Mouse (Mus musculus): ENCODE measurements around the gene Mboat7. TPM values are rescaled to one million over a fixed set of nuclear protein-coding genes. Genes with fewer than 3 reads are reported as not detected.

Mboat7 gene
- 39.0 and 49.7 TPM in 2 replicates for polyA plus RNA-seq (2015; fragmentation: Nextera tagmentation; extraction: Ambion mirVana)

DNA sequence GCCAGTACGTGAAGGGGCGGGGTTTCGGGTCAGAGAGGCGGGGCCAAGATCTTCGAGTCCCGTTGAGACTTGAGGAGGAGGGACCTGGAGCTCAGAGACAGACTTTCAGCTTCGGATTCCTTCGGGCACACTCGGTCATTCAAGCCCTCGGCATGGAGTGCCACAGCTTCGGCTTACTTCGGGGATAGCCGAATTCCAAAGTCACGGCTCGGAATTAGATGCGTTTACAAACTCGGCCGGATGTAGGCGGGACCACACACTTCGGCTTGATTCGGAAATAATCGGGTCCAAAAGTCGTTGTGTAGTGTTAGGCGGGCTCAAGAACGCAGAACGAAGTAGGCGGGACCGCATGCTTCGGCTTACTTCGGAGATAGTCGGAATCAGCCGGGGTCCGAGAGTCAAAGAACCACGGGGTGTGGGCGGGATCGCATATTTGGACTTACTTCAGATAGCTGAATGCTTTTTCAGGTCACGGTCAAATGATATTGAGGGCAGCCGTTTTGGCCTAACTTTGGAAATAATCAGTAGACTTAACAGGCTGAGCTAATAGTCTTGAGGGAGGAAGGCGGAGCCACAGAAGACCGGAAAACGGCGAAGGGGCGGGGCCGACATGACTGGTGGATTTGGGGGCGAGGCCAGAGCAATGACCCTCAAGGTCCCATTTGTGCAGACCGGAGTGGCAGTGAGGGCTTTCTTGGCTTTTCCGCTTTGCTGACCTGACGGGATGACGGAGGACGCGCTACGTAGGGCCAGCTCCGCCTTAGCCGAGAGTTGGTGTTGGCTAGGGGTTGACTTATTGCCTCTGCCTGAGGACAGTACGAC, at the start of gene Mboat7:
TSS of gene Mboat7 (minus strand) at position 537 of the 822 bp plus-strand sequence.

DNA sequence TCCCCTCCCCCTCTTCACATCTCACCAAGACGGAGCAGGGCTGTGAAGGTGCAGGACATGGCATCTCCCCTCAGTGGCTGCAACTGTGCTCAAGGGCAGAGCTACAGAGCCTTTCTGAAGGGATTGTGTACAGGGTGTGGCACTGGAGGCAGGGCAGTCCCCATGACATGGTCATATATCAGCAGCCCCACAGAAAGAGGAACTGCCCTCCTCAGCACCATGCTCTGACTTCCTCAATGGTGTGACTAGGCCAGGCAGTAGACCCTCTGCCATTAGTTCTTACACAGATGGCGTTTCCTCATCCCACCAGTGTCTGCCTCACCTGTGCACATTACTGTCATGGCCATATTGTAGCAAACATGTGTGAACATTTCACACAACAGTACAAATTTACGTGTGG, 26.9 kb upstream of the Mboat7 start, which contains the start of gene Pirb:
TSS of gene Pirb (minus strand) at position 124 of the 400 bp plus-strand sequence.

DNA sequence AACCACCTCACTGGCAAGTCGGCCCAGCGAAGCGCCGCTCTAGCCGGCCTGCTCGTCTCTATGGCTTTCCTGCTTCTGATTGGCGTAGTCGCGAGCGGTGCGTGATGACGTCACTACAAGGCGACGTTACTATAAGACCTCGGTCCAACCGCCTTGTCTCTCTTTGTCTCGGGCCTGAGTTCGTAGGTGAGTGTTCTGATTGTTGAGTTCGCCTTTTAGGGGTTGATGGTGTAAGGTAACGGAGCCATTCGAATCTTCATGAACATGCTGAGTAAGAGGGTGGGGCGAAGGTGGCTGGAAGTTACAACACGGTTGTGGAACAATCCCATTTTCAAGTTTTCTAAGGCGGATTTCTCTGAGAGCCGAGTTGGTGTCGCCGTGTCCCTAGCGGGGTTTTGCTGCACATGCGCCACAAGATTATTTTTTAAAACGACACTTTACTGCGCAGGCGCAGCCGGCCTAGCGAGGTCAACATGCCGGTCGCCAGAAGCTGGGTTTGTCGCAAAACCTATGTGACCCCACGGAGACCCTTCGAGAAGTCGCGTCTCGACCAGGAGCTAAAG, 10.6 kb upstream of the Mboat7 start, which contains the start of gene Rps9:
TSS of gene Rps9 (plus strand) at position 115 of the 563 bp plus-strand sequence.

DNA sequence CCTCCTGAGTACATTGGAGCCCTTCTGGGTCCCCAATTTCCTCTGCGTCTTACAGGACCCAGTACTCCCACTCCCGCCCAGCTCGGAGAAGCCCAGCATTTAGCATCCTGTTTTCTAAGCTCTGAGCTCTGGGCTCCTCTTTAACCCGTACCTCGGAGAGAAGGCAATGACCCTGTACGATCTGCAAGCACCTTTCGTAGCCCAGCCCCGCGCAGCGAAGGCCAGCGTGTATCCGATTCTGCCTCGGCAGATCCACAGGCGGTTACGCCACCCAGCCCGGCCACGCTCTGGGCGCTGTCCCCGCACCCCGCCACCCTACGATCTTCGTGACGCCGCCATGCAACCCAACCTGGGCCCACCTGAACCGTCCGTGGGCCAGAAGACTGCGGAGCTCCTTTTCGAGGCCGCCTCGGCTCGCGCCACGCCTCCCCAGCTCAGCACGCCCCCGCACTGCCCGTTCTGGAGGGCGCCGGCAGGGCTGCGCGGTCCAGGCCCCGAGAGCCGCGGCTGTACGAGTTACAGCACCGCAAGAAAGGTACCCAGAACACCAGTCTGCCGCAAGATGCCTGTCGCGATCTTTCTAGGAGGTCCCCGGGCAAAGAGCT, 839 bp downstream of the Mboat7 start, which contains the start of gene Tsen34:
TSS of gene Tsen34 (plus strand) at position 482 of the 605 bp plus-strand sequence.

DNA sequence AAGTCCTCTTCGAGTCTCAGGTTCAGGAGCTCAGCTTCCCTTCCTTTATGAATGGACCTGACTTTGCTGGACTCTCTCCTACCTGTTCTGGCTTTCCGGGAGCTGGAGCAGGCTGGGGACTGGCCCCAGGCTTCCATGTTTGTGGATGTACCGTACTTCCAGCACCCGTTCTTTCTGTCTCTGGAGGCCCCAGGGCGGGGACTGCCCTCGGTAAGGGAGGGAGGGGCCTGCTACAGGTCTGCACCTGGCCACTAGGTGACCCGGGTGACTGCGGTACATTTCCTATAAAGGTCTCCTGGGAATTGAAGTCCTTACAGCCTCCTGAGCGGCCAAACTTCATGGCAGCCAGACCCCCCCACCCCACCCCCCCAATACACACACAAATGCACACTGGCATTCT, 16.0 kb downstream of the Mboat7 start, which contains the start of gene Tmc4:
TSS of gene Tmc4 (minus strand) at position 212 of the 400 bp plus-strand sequence.

DNA sequence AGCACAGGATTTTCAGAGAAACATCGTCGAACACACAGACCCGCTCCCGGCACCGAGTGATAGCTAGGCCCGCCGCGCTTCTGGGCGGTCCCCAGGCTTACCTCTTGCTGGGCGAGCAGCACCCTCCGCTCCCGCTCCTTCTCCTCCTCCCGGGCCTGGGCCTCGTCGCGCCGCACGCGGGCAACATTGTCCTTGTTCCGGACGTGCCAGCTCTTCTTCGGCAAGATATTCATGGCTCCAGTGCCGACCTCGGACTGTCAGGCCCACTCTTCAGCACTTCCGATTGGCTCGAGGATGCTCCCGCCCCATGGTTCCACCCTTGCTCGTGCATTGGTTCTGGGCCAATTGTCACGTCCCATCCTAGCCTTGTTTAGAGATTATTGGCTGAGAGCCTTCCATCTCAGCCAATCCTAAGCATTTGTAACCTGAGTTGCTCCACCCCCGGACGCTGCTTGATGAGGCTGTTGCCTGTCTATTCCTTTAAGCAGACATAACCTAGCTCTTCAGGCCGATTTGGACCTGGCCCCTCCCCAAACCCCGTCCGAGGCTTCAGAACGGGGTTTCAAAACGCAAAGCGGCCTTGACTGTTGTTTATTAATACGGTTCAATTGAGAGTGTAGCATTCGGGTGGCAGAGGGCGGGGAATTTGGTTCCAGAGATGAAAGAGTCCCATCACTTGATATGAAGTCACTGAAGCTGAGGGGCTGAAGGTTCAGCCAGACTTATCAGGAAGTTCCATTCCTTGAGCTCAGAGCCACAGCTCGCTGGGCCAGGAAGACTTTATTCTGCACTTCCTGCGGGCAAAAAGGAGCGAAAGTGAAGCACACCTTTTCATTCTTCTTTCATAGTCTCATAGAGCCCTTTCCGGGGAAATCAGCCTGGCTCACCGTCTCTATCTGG, 27.9 kb downstream of the Mboat7 start, which contains the start of gene Leng1:
TSS of gene Leng1 (minus strand) at position 626 of the 900 bp plus-strand sequence.

DNA sequence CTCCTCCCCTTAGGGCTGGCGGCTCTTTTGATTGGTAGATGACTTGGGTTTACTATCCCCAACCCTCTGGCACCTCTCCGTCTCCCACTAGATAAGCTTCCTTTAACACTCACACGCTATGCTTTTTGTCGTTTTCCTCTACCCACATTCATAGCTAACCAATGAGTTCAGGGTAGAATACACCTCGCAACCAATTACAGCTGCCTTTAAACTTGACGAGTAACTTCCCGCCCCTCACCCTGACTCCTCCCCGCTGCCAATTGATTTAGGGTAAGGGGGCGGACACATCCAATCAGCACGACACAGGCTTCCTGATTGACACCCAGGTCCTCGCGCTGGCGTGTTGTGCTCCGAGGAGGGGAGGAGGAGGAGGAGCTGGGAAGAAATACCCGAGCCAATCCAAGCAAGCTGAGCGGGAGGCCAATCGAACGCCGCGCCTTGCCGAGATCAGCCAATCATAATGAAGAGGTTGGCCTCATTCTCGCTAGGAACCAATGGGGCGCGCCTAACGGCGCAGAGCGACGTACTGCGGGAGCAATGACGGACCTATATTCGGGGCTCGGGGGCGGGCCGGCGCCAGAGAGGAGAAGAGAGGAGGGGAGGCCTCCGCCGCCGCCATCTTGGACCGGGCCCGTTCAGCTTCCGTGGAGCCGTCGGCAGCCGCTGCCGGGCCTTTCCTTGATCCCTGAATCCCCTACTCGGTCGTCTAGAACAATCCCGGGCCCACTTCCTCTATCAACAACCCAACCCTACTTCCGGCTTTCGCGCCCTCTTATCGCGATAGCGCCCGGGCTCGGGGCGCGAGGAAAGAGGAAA, 48.4 kb downstream of the Mboat7 start, which contains the start of gene Cnot3:
TSS of gene Cnot3 (plus strand) at position 597 of the 816 bp plus-strand sequence.

DNA sequence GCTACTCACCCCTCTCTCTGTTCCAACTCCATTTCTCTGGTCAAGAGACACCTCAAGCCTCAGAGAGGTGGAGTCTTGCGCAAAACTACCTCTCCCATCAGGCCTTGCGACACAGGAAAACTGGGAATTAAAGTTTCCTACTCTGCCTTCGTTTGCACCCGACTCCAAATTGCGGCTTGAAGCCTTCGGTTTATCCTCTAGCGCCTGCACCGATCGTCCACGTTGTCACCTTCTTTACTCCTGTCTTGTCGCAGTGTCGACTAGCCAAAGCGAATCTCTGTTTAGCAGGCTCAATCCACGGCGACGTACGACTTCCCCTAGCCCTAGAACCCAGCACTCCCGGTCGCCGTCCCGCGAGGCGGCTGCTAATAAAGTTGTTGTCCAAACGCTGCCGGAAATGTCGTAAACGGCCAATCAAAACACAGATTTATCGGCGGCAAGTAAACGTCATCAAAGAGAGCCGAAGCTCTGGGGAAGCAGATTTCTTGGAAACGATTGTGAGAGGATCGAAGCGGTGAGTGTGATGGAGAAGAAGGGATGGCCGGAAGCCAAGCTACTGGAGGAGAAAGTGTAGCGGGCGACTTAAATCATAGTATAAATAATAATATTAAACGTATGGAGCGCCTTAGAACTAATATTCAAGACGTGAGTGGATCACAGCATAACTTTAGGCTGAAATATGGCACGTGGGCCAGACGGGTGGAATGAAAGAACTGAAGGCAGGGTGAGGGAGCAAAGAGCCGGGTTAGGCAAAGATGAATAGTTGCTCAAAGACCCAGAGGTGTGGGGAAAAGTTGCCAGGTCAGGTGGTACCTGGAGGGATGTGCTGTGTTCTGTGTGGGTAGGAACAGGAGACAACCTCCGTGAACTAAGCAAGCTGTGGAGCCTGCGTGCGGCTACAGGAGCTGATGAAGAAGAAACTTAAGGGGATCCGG, 63.5 kb downstream of the Mboat7 start, which contains the start of the genes Tfpt and Prpf31:
TSS of gene Tfpt (minus strand) at position 387 of the 935 bp plus-strand sequence.
TSS of gene Prpf31 (plus strand) at position 443 of the 935 bp plus-strand sequence.

Small RNA genes lying within 50 kb of the gene (microRNA-seq; reads per million reads assigned to microRNA genes)
- gene Mir3572 (ENCODE audit: borderline replicate concordance, insufficient number of aligned reads): 1.8 reads per million

Other genes with a start within 250 kb of the Mboat7 start
- gene Tarm1, start 190.9 kb downstream of the Mboat7 start, polyA plus RNA-seq (2015; fragmentation: Nextera tagmentation; extraction: Ambion mirVana): 0.10 and 0.38 TPM in 2 replicates
- 0.10 and 0.44 TPM in 2 replicates for gene Oscar, start 77.4 kb downstream of the Mboat7 start, polyA plus RNA-seq (2015; fragmentation: Nextera tagmentation; extraction: Ambion mirVana)
- 657 and 674 TPM in 2 replicates for gene Ndufa3, start 76.2 kb downstream of the Mboat7 start, polyA plus RNA-seq (2015; fragmentation: Nextera tagmentation; extraction: Ambion mirVana)
- 21.2 and 27.3 TPM in 2 replicates for gene Tfpt, start 63.6 kb downstream of the Mboat7 start, polyA plus RNA-seq (2015; fragmentation: Nextera tagmentation; extraction: Ambion mirVana)
- gene Prpf31, start 63.5 kb downstream of the Mboat7 start, polyA plus RNA-seq (2015; fragmentation: Nextera tagmentation; extraction: Ambion mirVana): 32.2 and 48.8 TPM in 2 replicates
- 19.3 and 23.9 TPM in 2 replicates for gene Cnot3, start 48.3 kb downstream of the Mboat7 start, polyA plus RNA-seq (2015; fragmentation: Nextera tagmentation; extraction: Ambion mirVana)
- 10.4 and 16.1 TPM in 2 replicates for gene Leng1, start 27.7 kb downstream of the Mboat7 start, polyA plus RNA-seq (2015; fragmentation: Nextera tagmentation; extraction: Ambion mirVana)
- 10.4 and 11.8 TPM in 2 replicates for gene Tmc4, start 16.0 kb downstream of the Mboat7 start, polyA plus RNA-seq (2015; fragmentation: Nextera tagmentation; extraction: Ambion mirVana)
- gene Tsen34, start 660 bp downstream of the Mboat7 start, polyA plus RNA-seq (2015; fragmentation: Nextera tagmentation; extraction: Ambion mirVana): 248 and 255 TPM in 2 replicates
- 1,062 and 1,264 TPM in 2 replicates for gene Rps9, start 10.5 kb upstream of the Mboat7 start, polyA plus RNA-seq (2015; fragmentation: Nextera tagmentation; extraction: Ambion mirVana)
- gene Pirb, start 26.9 kb upstream of the Mboat7 start, polyA plus RNA-seq (2015; fragmentation: Nextera tagmentation; extraction: Ambion mirVana): 1.8 and 3.7 TPM in 2 replicates
- gene Gm15448, start 132.2 kb upstream of the Mboat7 start, polyA plus RNA-seq (2015; fragmentation: Nextera tagmentation; extraction: Ambion mirVana): 0.12 TPM in 1 of 2 replicates, not detected in the other
- gene Pira2, start 151.5 kb upstream of the Mboat7 start, polyA plus RNA-seq (2015; fragmentation: Nextera tagmentation; extraction: Ambion mirVana): 0.54 and 0.96 TPM in 2 replicates
- 0.33 and 0.63 TPM in 2 replicates for gene Gm14548, start 204.6 kb upstream of the Mboat7 start, polyA plus RNA-seq (2015; fragmentation: Nextera tagmentation; extraction: Ambion mirVana)
- gene Lilra6, start 222.0 kb upstream of the Mboat7 start, polyA plus RNA-seq (2015; fragmentation: Nextera tagmentation; extraction: Ambion mirVana): 0.33 and 0.40 TPM in 2 replicates